Mouse (Mus musculus) liver, adult 2 months (tissue): ENCODE measurements around the gene Pik3ap1.

Experiments
- CTCF ChIP-seq: fragments of 200-500 bp; IDR thresholded peaks from 2 replicates; pipeline ENCODE4 v1.5.1; 2011; ENCODE audit warnings: low read depth, low read length, control low read depth
- POLR2A ChIP-seq: fragments of 200-500 bp; IDR thresholded peaks from 2 replicates; pipeline ENCODE4 v1.6.1; 2011; ENCODE audit warnings: low read length, control low read depth; ENCODE audit not compliant: insufficient read depth; ENCODE audit errors: extremely low read depth

- TF ChIP-seq POLR2A: no peak
- no peak for TF ChIP-seq CTCF
Observed at GRCm38 (mm10) chr19:41282718-41283117, 102.2 kb downstream of the Pik3ap1 start.
